Mouse (Mus musculus) neural tube, embryonic 13.5 days (tissue): ENCODE measurements at regions not wholly inside any gene's neighbourhood (a gene's known extent, or its start where the extent isn't known, plus 50 kb on each side); places are given as distances from the start of the nearest gene placed in this dataset.

Experiments used
- ATAC-seq: fragments of 200-750 bp; cut with Nextera tagmentation; 2 replicates; pipeline ENCODE4 v1.8.0; 2017; ENCODE audit warnings: low read depth, mild to moderate bottlenecking, moderate TSS enrichment, moderate library complexity
- H3K27ac ChIP-seq: fragments of 300-500 bp; sonication (generic); replicated peaks from 2 replicates; pipeline ENCODE4 v1.5.1; 2015; ENCODE audit warnings: moderate library complexity, mild to moderate bottlenecking, inconsistent platforms
- H3K27me3 ChIP-seq: fragments of 300-500 bp; sonication (generic); 2 replicates; pipeline ENCODE4 v1.6.1; 2015; ENCODE audit warnings: mild to moderate bottlenecking, inconsistent platforms
- H3K36me3 ChIP-seq: fragments of 300-500 bp; sonication (generic); 2 replicates; pipeline ENCODE4 v1.6.1; 2015; ENCODE audit warnings: mild to moderate bottlenecking, inconsistent platforms
- H3K4me1 ChIP-seq: fragments of 300-500 bp; sonication (generic); replicated peaks from 2 replicates; pipeline ENCODE4 v1.6.1; 2015; ENCODE audit warnings: inconsistent platforms
- H3K4me2 ChIP-seq: fragments of 300-500 bp; sonication (generic); 2 replicates; pipeline ENCODE4 v1.6.1; 2015; ENCODE audit warnings: inconsistent platforms, mild to moderate bottlenecking, moderate library complexity
- H3K4me3 ChIP-seq: fragments of 300-500 bp; sonication (generic); 2 replicates; pipeline ENCODE4 v1.5.1; 2015; ENCODE audit warnings: mild to moderate bottlenecking, inconsistent platforms
- H3K9ac ChIP-seq: fragments of 300-500 bp; sonication (generic); 2 replicates; pipeline ENCODE4 v1.6.1; 2015; ENCODE audit warnings: moderate library complexity, mild to moderate bottlenecking, inconsistent platforms
- H3K9me3 ChIP-seq: fragments of 300-500 bp; sonication (generic); 2 replicates; pipeline ENCODE4 v1.6.1; 2016; ENCODE audit warnings: inconsistent platforms
- WGBS: fragments of 180-500 bp; shearing (Covaris S2); methylation state at CpG from one replicate; pipeline ENCODE4 v1.1.7; 2015; 5-methylcytosine and 5-hydroxymethylcytosine counted together

DNA sequence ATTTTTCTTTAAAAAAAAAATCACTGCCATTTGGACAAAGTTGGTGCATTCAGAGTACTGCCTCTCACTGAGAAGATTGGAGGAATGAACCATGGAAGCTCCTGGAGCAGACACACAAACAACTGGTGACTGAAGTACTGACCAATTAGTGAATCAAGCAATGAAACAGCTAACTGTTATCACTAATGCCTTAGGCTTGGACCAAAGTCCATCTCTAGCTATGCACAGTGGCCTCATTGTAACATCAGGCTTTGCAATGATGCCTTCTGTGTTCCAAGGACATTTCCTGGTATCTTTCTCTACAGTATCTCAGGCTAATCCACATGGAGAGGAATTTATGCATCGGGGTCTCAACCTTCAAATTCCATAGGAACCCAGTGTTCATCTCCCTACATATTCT lies 123.2 kb upstream of the Nsun2 start:
- no peaks in the 10 kb centered on the region for H3K36me3 ChIP-seq
- no peaks in the 10 kb centered on the region for H3K9me3 ChIP-seq
- H3K4me2 ChIP-seq, result no peak overlapping the region
- H3K4me3 ChIP-seq, result no peak overlapping the region
- no peaks in the 10 kb centered on the region for H3K4me1 ChIP-seq
- WGBS, result 93% methylated on average over 1 of the region's 1 CpGs
- H3K27me3 ChIP-seq, result no peaks in the 10 kb centered on the region
- H3K9ac ChIP-seq, result no peak overlapping the region
- no peak overlapping the region for H3K27ac ChIP-seq
- no peak for ATAC-seq

DNA sequence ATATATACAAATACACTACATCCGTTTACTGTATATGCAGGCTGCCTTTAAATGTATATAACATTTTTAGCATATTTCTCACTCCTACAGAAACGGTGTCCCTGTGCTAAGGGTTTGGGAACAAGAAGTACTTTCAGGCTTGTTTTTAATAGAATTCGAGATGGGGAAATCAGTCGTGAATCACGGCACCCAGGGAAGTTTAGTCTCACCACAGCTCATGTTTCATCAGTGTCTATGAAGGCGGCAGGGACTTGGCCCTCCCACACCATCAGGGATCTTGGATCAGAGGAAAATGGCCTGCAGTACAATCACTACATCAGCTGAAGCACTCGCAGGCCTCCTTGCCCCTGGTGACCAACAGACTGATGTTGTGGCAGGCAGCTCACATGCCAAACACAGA lies 118.7 kb upstream of the Nsun2 start:
- H3K9me3 ChIP-seq, result no peaks in the 10 kb centered on the region
- H3K4me3 ChIP-seq, result no peak overlapping the region
- no peak overlapping the region for H3K27ac ChIP-seq
- WGBS, result 83% methylated on average over 7 of the region's 7 CpGs
- no peaks in the 10 kb centered on the region for H3K4me1 ChIP-seq
- H3K36me3 ChIP-seq, result no peaks in the 10 kb centered on the region
- no peak overlapping the region for H3K4me2 ChIP-seq
- no peak overlapping the region for H3K9ac ChIP-seq
- no peaks in the 10 kb centered on the region for H3K27me3 ChIP-seq
- ATAC-seq, result no peak

DNA sequence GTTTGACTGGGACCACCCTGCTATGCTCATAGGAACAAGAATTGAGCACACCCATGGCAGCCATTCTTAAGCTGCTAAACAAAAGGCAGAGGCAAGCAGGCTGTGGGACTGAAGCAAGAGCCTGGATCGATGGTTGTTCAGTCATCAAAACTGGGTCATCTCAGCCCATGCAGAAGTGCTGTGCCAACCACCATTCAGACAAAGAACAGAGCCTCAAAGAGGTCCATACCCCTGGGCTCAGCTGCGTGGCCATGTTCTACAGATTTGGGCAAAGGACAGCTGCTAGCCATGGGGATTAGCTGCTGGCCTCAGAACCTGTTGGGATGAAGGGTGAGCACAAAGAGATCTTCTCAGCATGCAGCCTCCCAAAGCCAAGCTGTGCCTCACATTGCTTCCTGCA lies 116.8 kb upstream of the Nsun2 start:
- ATAC-seq, result no peak
- no peaks in the 10 kb centered on the region for H3K27me3 ChIP-seq
- H3K9me3 ChIP-seq, result no peaks in the 10 kb centered on the region
- H3K36me3 ChIP-seq, result no peaks in the 10 kb centered on the region
- no peak overlapping the region for H3K4me3 ChIP-seq
- H3K4me1 ChIP-seq, result no peaks in the 10 kb centered on the region
- H3K27ac ChIP-seq, result no peak overlapping the region
- no peak overlapping the region for H3K4me2 ChIP-seq
- H3K9ac ChIP-seq, result no peak overlapping the region
- 73% methylated on average over 2 of the region's 2 CpGs for WGBS

DNA sequence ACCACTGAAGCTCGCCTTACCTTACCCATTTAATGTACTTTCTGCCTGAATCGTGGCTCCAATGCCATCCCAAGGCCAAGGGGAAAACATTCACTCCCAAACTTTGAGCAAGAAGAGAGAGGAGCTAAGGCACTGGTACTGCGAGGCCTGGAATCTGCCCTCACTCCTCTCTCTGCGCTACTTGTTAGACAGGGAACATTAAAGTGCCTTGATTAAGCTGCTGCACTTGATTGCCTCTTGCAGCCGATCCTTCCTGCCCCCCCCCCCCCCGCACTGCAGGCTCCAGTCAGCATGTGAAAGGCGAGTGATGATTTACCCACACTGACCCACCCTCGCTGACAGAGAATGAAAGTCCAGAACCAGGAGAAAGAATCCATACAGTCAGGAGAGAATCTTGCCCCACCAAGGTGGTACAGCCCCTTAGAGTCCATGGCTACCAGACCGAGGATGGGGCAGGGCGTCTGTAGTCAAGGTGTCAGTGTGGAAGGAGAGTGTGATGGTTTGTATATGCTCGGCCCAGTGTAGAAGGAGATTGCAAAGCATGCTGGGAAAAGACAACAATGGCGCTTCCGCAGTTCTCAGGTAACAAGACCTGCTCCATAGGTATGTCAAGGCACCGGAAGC lies 115.6 kb upstream of the Nsun2 start:
- Histone ChIP-seq H3K4me3 (no peak overlapping the region), H3K27me3 (no peaks in the 10 kb centered on the region)

DNA sequence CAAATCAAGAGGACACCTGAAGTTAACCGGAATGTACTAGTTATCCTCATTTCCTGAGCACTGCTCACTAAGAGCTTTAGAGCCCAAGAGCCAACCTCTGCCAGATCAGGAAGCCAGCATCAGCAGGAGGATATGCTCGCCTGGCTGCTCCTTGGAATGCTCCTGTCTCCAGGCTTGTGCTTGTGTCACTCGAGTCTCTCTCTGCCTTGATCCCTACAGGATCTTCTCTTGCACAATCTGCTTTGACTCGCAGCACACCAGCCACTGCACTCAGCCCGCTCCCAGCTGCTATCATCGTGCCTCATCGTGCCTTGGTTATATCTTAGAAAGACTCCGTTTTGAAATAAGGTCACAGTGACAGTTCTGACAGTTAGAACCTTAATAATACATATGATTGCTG lies 113.4 kb upstream of the Nsun2 start:
- Histone ChIP-seq H3K36me3 (no peaks in the 10 kb centered on the region), H3K9me3 (no peaks in the 10 kb centered on the region), H3K27ac (no peak overlapping the region), H3K4me3 (no peak overlapping the region), H3K4me2 (no peak overlapping the region), H3K4me1 (peaks cover 5% of the 10 kb centered on the region), H3K27me3 (no peaks in the 10 kb centered on the region), H3K9ac (no peak overlapping the region)
- no peak for ATAC-seq
- 85% methylated on average over 8 of the region's 8 CpGs for WGBS

More for the DNA sequence above, 115.6 kb upstream of the Nsun2 start:
- no peak for ATAC-seq
- H3K36me3 ChIP-seq, result no peaks in the 10 kb centered on the region
- H3K27ac ChIP-seq, result no peak overlapping the region
- no peak overlapping the region for H3K9ac ChIP-seq
- no peaks in the 10 kb centered on the region for H3K9me3 ChIP-seq
- WGBS, result 76% methylated on average over 13 of the region's 14 CpGs
- peaks cover 5% of the 10 kb centered on the region for H3K4me1 ChIP-seq
- no peak overlapping the region for H3K4me2 ChIP-seq

DNA sequence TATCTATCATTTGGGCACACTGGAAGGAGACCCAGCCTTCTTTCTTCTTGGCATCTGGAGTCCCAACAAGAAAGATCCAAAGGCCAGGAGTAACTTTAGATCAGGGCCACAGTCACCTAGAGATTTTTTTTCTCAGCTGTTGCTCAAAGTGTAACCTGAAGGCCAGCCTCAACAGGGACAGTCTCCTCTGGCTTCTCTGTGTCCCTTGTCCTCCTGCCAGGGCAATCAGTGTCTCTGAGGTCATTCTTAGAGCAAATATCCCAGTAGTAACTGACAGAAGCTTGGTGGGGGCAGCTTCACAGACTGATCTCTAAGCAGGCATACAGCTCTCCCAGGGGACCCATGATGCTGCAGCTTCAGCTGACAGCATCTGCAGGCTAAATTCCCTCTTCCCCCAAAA lies 111.6 kb upstream of the Nsun2 start:
- no peak overlapping the region for H3K9ac ChIP-seq
- H3K4me1 ChIP-seq, result peaks cover 18% of the 10 kb centered on the region
- no peak overlapping the region for H3K27ac ChIP-seq
- no peaks in the 10 kb centered on the region for H3K9me3 ChIP-seq
- H3K36me3 ChIP-seq, result no peaks in the 10 kb centered on the region
- no peaks in the 10 kb centered on the region for H3K27me3 ChIP-seq
- no peak for ATAC-seq
- no peak overlapping the region for H3K4me3 ChIP-seq
- H3K4me2 ChIP-seq, result no peak overlapping the region

DNA sequence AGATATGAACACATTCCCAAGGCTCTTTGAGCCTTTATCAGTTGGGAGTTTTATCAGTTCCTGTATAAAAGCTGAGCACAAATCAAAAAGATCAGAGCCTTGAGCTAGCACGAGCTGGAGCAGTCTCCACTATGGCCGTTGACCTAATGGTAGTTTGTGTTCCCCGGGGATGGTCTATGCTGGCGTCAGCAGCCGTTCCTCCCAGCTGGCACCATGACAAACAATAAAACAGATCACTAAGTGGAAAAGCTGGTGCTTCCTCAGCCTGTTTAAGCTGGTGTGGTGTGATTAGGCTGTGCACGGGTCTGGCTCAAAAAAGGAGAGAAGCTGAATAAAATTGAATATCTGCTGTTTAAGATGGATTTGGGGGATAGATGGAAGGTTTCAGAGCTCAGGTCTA lies 107.4 kb upstream of the Nsun2 start:
- no peak overlapping the region for H3K4me3 ChIP-seq
- no peak overlapping the region for H3K9ac ChIP-seq
- H3K4me2 ChIP-seq, result no peak overlapping the region
- no peaks in the 10 kb centered on the region for H3K36me3 ChIP-seq
- H3K27ac ChIP-seq, result peak overlapping the region; percentile 68
- peak; percentile 42; the same call in 1 of the 2 replicates for ATAC-seq
- no peaks in the 10 kb centered on the region for H3K9me3 ChIP-seq
- no peaks in the 10 kb centered on the region for H3K27me3 ChIP-seq
- peaks cover 34% of the 10 kb centered on the region for H3K4me1 ChIP-seq
- 14% methylated on average over 6 of the region's 6 CpGs for WGBS

DNA sequence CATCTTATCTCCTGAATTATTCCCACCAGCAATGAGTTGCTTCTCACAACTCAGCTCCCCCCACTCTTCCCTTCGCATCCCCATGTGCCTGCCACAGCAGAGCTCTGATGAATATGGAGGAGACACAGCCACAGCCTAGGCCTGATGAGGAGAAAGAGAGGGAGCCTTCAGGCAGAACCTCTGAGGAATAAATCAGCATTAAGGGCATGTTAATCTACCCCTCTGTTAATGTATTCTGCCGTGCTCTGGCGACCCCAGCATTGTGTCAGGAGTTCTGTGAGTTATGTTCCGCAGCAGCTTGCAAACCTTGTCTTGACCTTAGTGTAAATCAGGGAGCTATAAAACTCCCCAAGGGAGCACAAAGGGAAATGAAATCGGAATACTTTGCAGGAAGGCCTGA lies 104.0 kb upstream of the Nsun2 start:
- Histone ChIP-seq H3K9ac (no peak overlapping the region), H3K9me3 (no peaks in the 10 kb centered on the region), H3K36me3 (no peaks in the 10 kb centered on the region), H3K27me3 (no peaks in the 10 kb centered on the region), H3K4me1 (peaks cover 29% of the 10 kb centered on the region), H3K4me2 (no peak overlapping the region), H3K27ac (peak overlapping the region; percentile 78), H3K4me3 (no peak overlapping the region)
- peak; percentile 90 for ATAC-seq
- 7% methylated on average over 5 of the region's 5 CpGs for WGBS

DNA sequence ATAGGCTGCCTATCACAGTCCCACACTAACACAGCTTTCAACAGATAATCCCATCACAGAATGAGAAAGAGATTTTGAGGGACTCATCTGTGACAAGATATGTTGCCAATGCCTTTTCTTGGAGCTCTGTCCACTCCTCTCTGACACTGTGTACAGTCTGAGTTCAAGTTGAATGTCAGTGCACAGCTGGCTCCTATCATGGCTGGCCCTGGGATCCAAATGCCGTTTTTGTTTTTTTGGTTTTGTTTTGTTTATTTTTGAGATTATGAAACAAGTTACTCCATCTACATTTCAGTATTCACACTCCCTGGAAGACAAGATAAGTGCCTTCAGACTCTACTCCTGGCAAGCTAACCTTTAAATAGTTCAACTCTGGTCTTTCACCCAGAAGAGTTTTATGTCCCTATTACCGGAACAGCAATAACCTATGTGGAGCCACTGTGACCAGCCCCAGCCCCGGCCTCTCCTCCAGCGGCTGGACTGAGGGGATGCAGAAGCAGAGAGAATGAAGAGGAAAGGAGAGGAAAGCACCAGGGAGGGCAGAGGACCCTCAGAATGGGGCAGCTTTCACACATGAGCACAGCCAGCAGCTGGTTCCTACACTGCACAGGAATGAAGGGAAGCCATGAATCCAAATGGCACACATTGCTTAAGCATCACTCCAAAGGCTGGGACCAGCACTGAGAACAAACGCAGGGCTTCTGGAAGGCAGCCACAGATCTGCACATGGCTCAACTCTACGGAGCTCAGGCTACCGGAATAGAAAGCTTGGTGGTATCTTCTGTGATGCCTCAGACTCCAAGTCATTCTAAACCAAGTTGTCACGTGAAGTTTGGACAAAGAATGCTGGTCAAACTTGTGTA lies 99.9 kb upstream of the Nsun2 start:
- WGBS, result 72% methylated on average over 8 of the region's 8 CpGs
- no peaks in the 10 kb centered on the region for H3K27me3 ChIP-seq
- H3K9ac ChIP-seq, result no peak overlapping the region
- no peak overlapping the region for H3K27ac ChIP-seq
- no peak for ATAC-seq
- H3K4me1 ChIP-seq, result peaks cover 16% of the 10 kb centered on the region
- H3K4me2 ChIP-seq, result no peak overlapping the region
- H3K9me3 ChIP-seq, result no peaks in the 10 kb centered on the region
- H3K36me3 ChIP-seq, result no peaks in the 10 kb centered on the region
- no peak overlapping the region for H3K4me3 ChIP-seq

DNA sequence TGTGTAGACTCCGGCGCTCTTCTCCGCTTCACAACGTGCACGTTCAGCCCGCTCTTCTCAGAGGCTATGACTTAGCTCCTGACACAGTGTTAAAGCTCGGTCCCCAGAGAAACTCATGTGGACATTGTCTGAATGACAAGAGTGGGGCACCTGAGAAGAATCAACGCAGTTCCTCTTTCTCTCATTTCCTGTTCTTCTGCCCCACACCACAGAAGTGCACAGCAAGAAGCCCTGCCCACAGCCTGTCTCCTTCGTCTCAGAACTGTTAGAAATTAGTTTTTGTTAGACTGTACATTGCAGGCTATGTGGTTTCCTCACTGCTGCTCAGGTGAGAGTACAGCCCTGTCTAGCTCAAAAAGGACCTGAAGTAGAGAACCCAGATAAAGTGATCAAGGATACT lies 94.1 kb upstream of the Nsun2 start:
- WGBS, result 88% methylated on average over 9 of the region's 9 CpGs
- peaks cover 16% of the 10 kb centered on the region for H3K4me1 ChIP-seq
- H3K27me3 ChIP-seq, result no peaks in the 10 kb centered on the region
- no peak overlapping the region for H3K27ac ChIP-seq
- no peak overlapping the region for H3K9ac ChIP-seq
- H3K9me3 ChIP-seq, result no peaks in the 10 kb centered on the region
- H3K4me2 ChIP-seq, result no peak overlapping the region
- no peak overlapping the region for H3K4me3 ChIP-seq
- H3K36me3 ChIP-seq, result no peaks in the 10 kb centered on the region
- ATAC-seq, result no peak

DNA sequence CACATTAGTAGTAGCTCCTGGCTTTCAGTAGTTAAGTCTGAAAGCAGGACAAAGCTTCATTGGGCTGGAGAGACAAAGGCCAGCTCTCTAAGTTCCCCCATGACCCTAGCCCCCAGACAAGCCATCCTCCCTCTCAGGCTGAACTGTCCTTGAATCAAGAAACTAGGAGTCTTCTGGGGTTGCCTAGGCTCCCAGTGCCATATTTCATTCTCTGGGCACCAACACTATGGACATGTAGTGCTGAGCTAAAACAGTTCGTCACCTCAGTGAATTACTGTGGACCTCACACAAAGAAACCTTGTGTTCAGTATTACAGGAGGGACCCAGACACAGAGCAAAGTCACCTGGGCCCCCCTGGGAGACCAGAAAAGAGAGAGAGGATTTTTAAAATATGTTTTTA lies 91.7 kb upstream of the Nsun2 start:
- H3K4me1 ChIP-seq, result peaks cover 16% of the 10 kb centered on the region
- no peak overlapping the region for H3K4me2 ChIP-seq
- WGBS, result 7% methylated on average over 1 of the region's 1 CpGs
- H3K27me3 ChIP-seq, result no peaks in the 10 kb centered on the region
- H3K9ac ChIP-seq, result no peak overlapping the region
- H3K36me3 ChIP-seq, result no peaks in the 10 kb centered on the region
- H3K27ac ChIP-seq, result no peak overlapping the region
- peak; percentile 68 for ATAC-seq
- no peaks in the 10 kb centered on the region for H3K9me3 ChIP-seq
- no peak overlapping the region for H3K4me3 ChIP-seq

DNA sequence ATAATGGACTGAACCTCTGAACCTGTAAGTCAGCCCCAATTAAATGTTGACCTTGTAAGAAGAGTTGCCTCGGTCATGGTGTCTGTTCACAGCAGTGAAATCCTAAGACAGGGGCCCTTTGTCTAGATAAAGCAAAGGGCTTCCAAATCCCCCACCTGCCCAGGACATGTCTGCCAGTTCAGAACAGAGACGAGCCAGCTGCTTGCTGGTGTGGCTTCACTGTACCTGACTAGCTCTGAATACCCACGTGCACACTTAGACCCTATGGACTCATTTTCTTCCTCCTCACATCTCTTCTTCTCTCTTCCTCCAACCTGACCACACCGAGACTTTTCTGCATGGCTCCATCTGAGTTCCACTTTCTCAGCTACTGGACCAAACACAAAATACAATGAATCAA lies 87.9 kb upstream of the Nsun2 start:
- Histone ChIP-seq H3K9ac (no peak overlapping the region), H3K27ac (no peak overlapping the region), H3K4me3 (no peak overlapping the region), H3K4me2 (no peak overlapping the region), H3K36me3 (no peaks in the 10 kb centered on the region), H3K4me1 (peaks cover 13% of the 10 kb centered on the region), H3K27me3 (no peaks in the 10 kb centered on the region), H3K9me3 (no peaks in the 10 kb centered on the region)
- 85% methylated on average over 4 of the region's 4 CpGs for WGBS
- no peak for ATAC-seq
